Comparison of ENCODE assay signal across 8 mouse cellular contexts in genomic region chr13:101692866-101693691, GRCm38 (mm10).
DNase-seq lines count a peak whose midpoint lies in the region; ATAC-seq and TF ChIP-seq lines count a peak whose summit lies in the region.

No protein-coding gene starts in this region.

- no peak for ATAC-seq in embryonic facial prominence, embryonic 13.5 days (ENCODE audit: insufficient number of reproducible peaks, insufficient read depth, low FRiP score, low TSS enrichment, low read depth)
- no peak for ATAC-seq in limb, embryonic 13.5 days (ENCODE audit: low FRiP score, low read depth)
- ATAC-seq in stomach, postnatal 0 days (ENCODE audit: low FRiP score, low TSS enrichment): no peak

- WGBS in embryonic facial prominence, embryonic 13.5 days: 50% methylated on average over 7 of the region's 7 CpGs
- WGBS in limb, embryonic 13.5 days: 53% methylated on average over 7 of the region's 7 CpGs
- 48% methylated on average over 7 of the region's 7 CpGs for WGBS in stomach, postnatal 0 days

- H3K4me3 ChIP-seq in CH12.LX (replicated peaks in 1 of 3; ENCODE audit: low read depth in 2 of 3, low read length in 2 of 3, poor library complexity in 1 of 3): peak overlapping the region; percentile 37 to 76 (median 56)
- peak overlapping the region; percentile 59 for H3K4me3 ChIP-seq in embryonic facial prominence, embryonic 13.5 days
- H3K4me3 ChIP-seq in limb, embryonic 13.5 days: peak overlapping the region; percentile 63
- H3K4me3 ChIP-seq in stomach, postnatal 0 days (ENCODE audit: low read depth, low read length): peak overlapping the region; percentile 59

- H3K4me1 ChIP-seq in CH12.LX (ENCODE audit: control insufficient read depth in 1 of 2, insufficient read depth in 2 of 2): peaks cover 7 to 50% of the 10 kb centered on the region in 2 experiments
- H3K4me1 ChIP-seq in embryonic facial prominence, embryonic 13.5 days: peaks cover 64% of the 10 kb centered on the region
- H3K4me1 ChIP-seq in limb, embryonic 13.5 days: peaks cover 62% of the 10 kb centered on the region
- H3K4me1 ChIP-seq in stomach, postnatal 0 days (replicated peaks; ENCODE audit: control insufficient read depth, insufficient read depth): 0 out of 2 replicates have a peak, but pooled peaks cover 5% of the 10 kb centered on the region

- no peak for TF ChIP-seq POLR2A in CH12.LX (IDR thresholded peaks at IDR 0.05; ENCODE audit: low read depth, low read length)

- H3K36me3 ChIP-seq in CH12.LX (replicated peaks in 1 of 2; ENCODE audit: control insufficient read depth in 1 of 2, insufficient read depth in 1 of 2, low read length in 1 of 2): peaks cover 15 to 23% of the 10 kb centered on the region in 2 experiments
- peaks cover 12% of the 10 kb centered on the region for H3K36me3 ChIP-seq in embryonic facial prominence, embryonic 13.5 days
- peaks cover 11% of the 10 kb centered on the region; the same call in 1 of the 2 replicates for H3K36me3 ChIP-seq in limb, embryonic 13.5 days
- H3K36me3 ChIP-seq in stomach, postnatal 0 days (ENCODE audit: control insufficient read depth, insufficient read depth, low read length): peaks cover 3% of the 10 kb centered on the region; the same call in 1 of the 2 replicates

- peaks cover 5% of the 10 kb centered on the region for H3K79me2 ChIP-seq in CH12.LX (replicated peaks; ENCODE audit: control insufficient read depth, extremely low read depth, insufficient read depth, poor library complexity, severe bottlenecking)

- TF ChIP-seq RAD21 in CH12.LX (IDR thresholded peaks at IDR 0.05; ENCODE audit: low read depth, low read length): no peak

- H3K9ac ChIP-seq in CH12.LX (ENCODE audit: insufficient read depth, low read depth): peak overlapping the region; percentile 43
- H3K9ac ChIP-seq in embryonic facial prominence, embryonic 13.5 days: peak overlapping the region; percentile 78; the same call in 1 of the 2 replicates
- peak overlapping the region; percentile 58 for H3K9ac ChIP-seq in limb, embryonic 13.5 days
- peak overlapping the region; percentile 76 for H3K9ac ChIP-seq in stomach, postnatal 0 days (ENCODE audit: low read length)

- DNase-seq in heart, adult 11 months: peak; percentile 74
- DNase-seq in heart, adult 9 months (ENCODE audit: low spot score in 2 of 2): no peak
- no peak for DNase-seq in CH12.LX (ENCODE audit: extremely low read depth)
- DNase-seq in stomach, postnatal 0 days (ENCODE audit: low spot score): no peak
- no peak for DNase-seq in adrenal gland, adult (ENCODE audit: inconsistent age in 2 of 2, low spot score in 1 of 2)
- DNase-seq in right cerebral cortex, postnatal 25 days: no peak

- peak overlapping the region; percentile 30 for H3K27ac ChIP-seq in CH12.LX (ENCODE audit: insufficient read depth, low read depth)
- H3K27ac ChIP-seq in embryonic facial prominence, embryonic 13.5 days: no peak overlapping the region; the same call in 1 of the 2 replicates
- H3K27ac ChIP-seq in limb, embryonic 13.5 days: peak overlapping the region; percentile 67; the same call in 1 of the 2 replicates
- peak overlapping the region; percentile 92 for H3K27ac ChIP-seq in stomach, postnatal 0 days (replicated peaks)

- TF ChIP-seq EP300 in CH12.LX (IDR thresholded peaks at IDR 0.05; ENCODE audit: low read length): no peak; the same call in 1 of the 2 replicates
- TF ChIP-seq EP300 in stomach, postnatal 0 days (optimal IDR thresholded peaks at IDR 0.05): no peak

- dilution Hi-C loops in CH12.LX (cut with MboI; ENCODE audit: extremely low pct_ligation_motif_present, extremely low pct_unique_long_range_greater_than_20kb, low sequenced_read_pairs): no loop called here

- H3K4me2 ChIP-seq in CH12.LX (ENCODE audit: insufficient read depth, low read depth, poor library complexity, severe bottlenecking): peak overlapping the region; percentile 85
- H3K4me2 ChIP-seq in embryonic facial prominence, embryonic 13.5 days: peak overlapping the region; percentile 85
- H3K4me2 ChIP-seq in limb, embryonic 13.5 days (replicated peaks): peak overlapping the region; percentile 90
- H3K4me2 ChIP-seq in stomach, postnatal 0 days (replicated peaks; ENCODE audit: low read depth): peak overlapping the region; percentile 86

- in situ Hi-C loops in CH12.LX (cut with MboI; ENCODE audit: low pct_ligation_motif_present, low pct_unique_long_range_greater_than_20kb, low sequenced_read_pairs): no loop called here

- H3K27me3 ChIP-seq in CH12.LX (replicated peaks): no peaks in the 10 kb centered on the region
- no peaks in the 10 kb centered on the region for H3K27me3 ChIP-seq in embryonic facial prominence, embryonic 13.5 days
- H3K27me3 ChIP-seq in limb, embryonic 13.5 days: peaks cover 3% of the 10 kb centered on the region; the same call in 1 of the 2 replicates
- no peaks in the 10 kb centered on the region for H3K27me3 ChIP-seq in stomach, postnatal 0 days (ENCODE audit: control insufficient read depth, insufficient read depth, low read length)

- H3K9me3 ChIP-seq in CH12.LX (replicated peaks; ENCODE audit: low read length): no peaks in the 10 kb centered on the region
- no peaks in the 10 kb centered on the region for H3K9me3 ChIP-seq in embryonic facial prominence, embryonic 13.5 days
- no peaks in the 10 kb centered on the region for H3K9me3 ChIP-seq in limb, embryonic 13.5 days
- no peaks in the 10 kb centered on the region for H3K9me3 ChIP-seq in stomach, postnatal 0 days (ENCODE audit: control insufficient read depth, low read length)

- no peak for TF ChIP-seq CTCF in CH12.LX (conservative IDR thresholded peaks at IDR 0.05 in 1 of 2, IDR thresholded peaks at IDR 0.05 in 1 of 2; ENCODE audit: low read depth in 2 of 2, low read length in 2 of 2)
- no peak for TF ChIP-seq CTCF in stomach, postnatal 0 days (IDR thresholded peaks at IDR 0.05; ENCODE audit: low read depth)

TF ChIP-seq in CH12.LX, 34 proteins besides CTCF, POLR2A, EP300 and RAD21:
- TF ChIP-seq MAZ (IDR thresholded peaks at IDR 0.05; ENCODE audit: low read depth, low read length): 0 out of 2 replicates have a peak, but pooled peaks have one; percentile 50
- no peak; the same call in 1 of the 2 replicates for TF ChIP-seq ETS1 (conservative IDR thresholded peaks at IDR 0.05; ENCODE audit: low read depth, low read length)
- TF ChIP-seq SMC3 (IDR thresholded peaks at IDR 0.05; ENCODE audit: low read depth, low read length): 0 out of 2 replicates have a peak, but pooled peaks have one; percentile 5
- TF ChIP-seq ZNF384 (IDR thresholded peaks at IDR 0.05; ENCODE audit: low read depth, low read length): peak; percentile 88
- TF ChIP-seq SIN3A (IDR thresholded peaks at IDR 0.05; ENCODE audit: low read length): peak; percentile 41; the same call in 1 of the 2 replicates
- TF ChIP-seq KAT2A (IDR thresholded peaks at IDR 0.05; ENCODE audit: insufficient replicate concordance, low read length): no peak
- TF ChIP-seq BHLHE40 (IDR thresholded peaks at IDR 0.05; ENCODE audit: low read depth, low read length): no peak
